Mouse (Mus musculus) embryonic fibroblast, embryonic 13.5 days (primary cell): ENCODE measurements around the gene Gimap1.

ENCODE experiments used
- CTCF ChIP-seq: IDR thresholded peaks from 2 replicates; pipeline ENCODE4 v1.5.1; 2011; ENCODE audit warnings: mild to moderate bottlenecking, control low read depth, low read length, moderate library complexity, borderline replicate concordance; ENCODE audit not compliant: insufficient read depth
- POLR2A ChIP-seq: IDR thresholded peaks from 2 replicates; pipeline ENCODE4 v1.6.1; 2011; ENCODE audit warnings: low read depth, mild to moderate bottlenecking, control low read depth, low read length, moderate library complexity

- no peak for TF ChIP-seq POLR2A
- no peak for TF ChIP-seq CTCF
These were observed 45.6 kb downstream of the Gimap1 start for GRCm38 (mm10) chr6:48784406-48784805.
